Mouse (Mus musculus) frontal cortex, postnatal 14 days (tissue): ENCODE results near the gene Fryl.

ENCODE experiments used
- DNase-seq, 2 experiments: peaks; one replicate each; pipeline ENCODE4 v3.0.0; 2022; ENCODE audit warnings: low spot score in 2 of 2

Gene Fryl

GRCm38 (mm10) chr5:73162492-73162891 lies 93.9 kb downstream of the Fryl start:
- DNase-seq: no peak

- DNase-seq: no peak
Measured at GRCm38 (mm10) chr5:73160440-73160839, 96.0 kb downstream of the Fryl start.

GRCm38 (mm10) chr5:73157502-73157901 lies 98.9 kb downstream of the Fryl start:
- no peak for DNase-seq

GRCm38 (mm10) chr5:73157009-73157408 lies 99.4 kb downstream of the Fryl start:
- DNase-seq: no peak

- no peak for DNase-seq
Measured at GRCm38 (mm10) chr5:73156226-73156926, 100.0 kb downstream of the Fryl start.

GRCm38 (mm10) chr5:73153802-73154465 lies 102.5 kb downstream of the Fryl start:
- DNase-seq: no peak

GRCm38 (mm10) chr5:73152206-73152605 lies 104.2 kb downstream of the Fryl start:
- DNase-seq: no peak

GRCm38 (mm10) chr5:73150877-73151445 lies 105.5 kb downstream of the Fryl start:
- no peak for DNase-seq

- DNase-seq: no peak
Measured at GRCm38 (mm10) chr5:73144987-73145386, 111.4 kb downstream of the Fryl start.

- no peak for DNase-seq
Measured at GRCm38 (mm10) chr5:73141712-73142111, 114.7 kb downstream of the Fryl start.

- DNase-seq: no peak
Measured at GRCm38 (mm10) chr5:73141161-73141560, 115.3 kb downstream of the Fryl start.

- no peak for DNase-seq
Measured at GRCm38 (mm10) chr5:73137561-73137960, 118.9 kb downstream of the Fryl start.

- no peak for DNase-seq
Measured at GRCm38 (mm10) chr5:73135959-73136358, 120.5 kb downstream of the Fryl start.

GRCm38 (mm10) chr5:73135131-73135530 lies 121.3 kb downstream of the Fryl start:
- no peak for DNase-seq

GRCm38 (mm10) chr5:73133833-73134185 lies 122.6 kb downstream of the Fryl start:
- DNase-seq: peak in 1 of 2 experiments; percentile 37

- DNase-seq: no peak
Measured at GRCm38 (mm10) chr5:73132998-73133832, 123.2 kb downstream of the Fryl start.

- DNase-seq: no peak
Measured at GRCm38 (mm10) chr5:73130984-73131383, 125.4 kb downstream of the Fryl start.

- DNase-seq: no peak
Measured at GRCm38 (mm10) chr5:73129871-73130270, 126.5 kb downstream of the Fryl start.

- no peak for DNase-seq
Measured at GRCm38 (mm10) chr5:73119969-73120725, 136.3 kb downstream of the Fryl start.

- DNase-seq: no peak
Measured at GRCm38 (mm10) chr5:73119524-73119923, 136.9 kb downstream of the Fryl start.

- DNase-seq: no peak
Measured at GRCm38 (mm10) chr5:73118786-73119185, 137.6 kb downstream of the Fryl start.

GRCm38 (mm10) chr5:73114878-73115277 lies 141.5 kb downstream of the Fryl start:
- no peak for DNase-seq
